Mouse (Mus musculus) kidney, postnatal 10 days (tissue): ENCODE data around the gene Prok2.

Source experiments
- DNase-seq: peaks from one replicate; pipeline ENCODE4 v3.0.0; 2021; ENCODE audit warnings: mixed read lengths

Gene Prok2

DNA sequence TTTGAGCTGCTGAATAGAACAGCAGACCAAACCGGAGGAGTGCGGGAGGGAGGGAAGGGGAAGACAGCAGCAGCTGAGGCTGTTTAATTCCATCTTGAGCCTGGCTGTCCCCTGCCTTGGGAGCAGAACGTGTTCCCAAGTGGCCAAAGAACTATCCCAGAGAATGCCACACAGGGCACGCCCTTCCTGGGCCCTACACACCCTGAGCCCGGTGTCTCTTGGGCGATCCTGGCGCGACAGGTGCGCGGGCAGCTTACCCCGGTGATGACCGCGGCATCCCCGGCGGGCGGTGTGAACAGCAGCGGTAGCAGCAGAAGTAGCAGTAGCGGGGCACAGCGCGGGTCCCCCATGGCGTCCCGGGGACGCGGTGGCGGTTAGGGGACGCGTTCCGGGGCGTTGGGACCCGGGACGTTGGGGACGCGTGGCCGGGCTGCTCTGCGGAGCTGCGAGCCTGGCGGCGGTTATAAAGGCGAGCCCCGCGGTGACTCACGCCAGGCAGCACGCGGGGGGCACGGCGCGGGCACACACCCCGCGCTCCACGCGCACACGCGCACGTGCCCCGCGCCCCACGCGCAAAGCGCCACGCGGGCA, at the start of gene Prok2:
Gene Prok2 (minus strand): TSS at position 422 of the 591 bp plus-strand sequence.
- DNase-seq: peak; percentile 23

DNA sequence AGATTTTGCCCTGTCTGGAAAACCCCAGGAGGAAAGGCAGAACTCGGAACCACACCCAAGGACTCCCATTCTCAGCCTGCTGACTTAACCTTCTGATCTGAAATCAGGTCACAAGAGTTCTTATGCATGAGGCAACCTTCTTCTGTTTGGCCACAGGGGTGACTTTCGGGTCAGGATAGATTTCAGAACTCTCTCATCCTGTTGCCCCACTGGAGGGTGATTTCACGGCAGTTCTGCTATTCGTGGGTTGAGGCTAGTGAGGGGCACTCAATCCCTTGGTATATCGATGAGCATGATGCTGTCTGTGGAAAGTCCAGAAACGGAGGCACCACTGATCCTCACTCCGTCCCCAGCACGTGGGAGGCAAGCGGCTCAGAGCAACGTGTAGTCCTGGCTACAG, 48.5 kb upstream of the Prok2 start:
- no peak for DNase-seq

- DNase-seq: no peak
These were observed 42.3 kb upstream of the Prok2 start for GRCm38 (mm10) chr6:99768495-99768894.

DNA sequence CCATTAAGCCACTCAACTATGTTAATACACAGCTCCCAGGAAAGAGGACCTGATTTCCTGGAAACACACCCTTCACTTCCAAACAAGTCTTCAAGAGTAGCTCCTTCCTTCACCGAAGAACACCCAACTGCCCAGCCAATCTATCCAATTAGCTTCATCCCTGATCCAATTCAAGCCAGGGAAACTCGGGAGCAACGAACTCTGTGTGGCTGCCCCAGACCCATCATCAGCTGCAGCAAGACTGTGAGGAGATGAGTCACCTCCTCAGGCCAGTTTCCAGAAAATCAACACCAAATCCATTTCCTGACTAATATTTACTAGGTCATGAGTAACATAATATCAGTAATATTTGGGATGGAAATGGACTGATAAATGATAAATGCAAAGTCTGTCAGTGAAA, 38.7 kb upstream of the Prok2 start:
- DNase-seq: no peak

GRCm38 (mm10) chr6:99762069-99762985, 36.1 kb upstream of the Prok2 start:
- DNase-seq: no peak

- no peak for DNase-seq
These were observed 29.9 kb upstream of the Prok2 start for GRCm38 (mm10) chr6:99756105-99756504.

GRCm38 (mm10) chr6:99751308-99751707, 25.1 kb upstream of the Prok2 start:
- no peak for DNase-seq

DNA sequence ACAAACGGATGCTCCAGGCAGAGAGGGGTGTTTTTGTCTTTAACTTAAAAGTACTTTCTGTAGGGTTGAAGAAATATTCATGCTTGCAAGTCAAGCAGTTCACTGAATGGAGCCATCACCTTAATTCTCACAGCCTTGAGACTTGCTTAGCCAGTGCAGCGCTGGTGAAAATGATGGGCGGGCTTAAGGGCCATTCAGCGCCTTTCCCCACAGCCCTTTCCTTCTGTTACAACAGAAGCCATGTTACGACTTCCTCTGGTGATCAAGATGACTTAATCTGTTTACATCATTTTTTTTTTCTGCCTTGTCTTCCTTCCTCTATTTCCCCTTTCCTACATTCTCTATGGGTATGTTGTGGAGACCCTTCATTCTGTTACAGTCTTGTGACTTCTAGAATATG, 20.1 kb upstream of the Prok2 start:
- DNase-seq: no peak

DNA sequence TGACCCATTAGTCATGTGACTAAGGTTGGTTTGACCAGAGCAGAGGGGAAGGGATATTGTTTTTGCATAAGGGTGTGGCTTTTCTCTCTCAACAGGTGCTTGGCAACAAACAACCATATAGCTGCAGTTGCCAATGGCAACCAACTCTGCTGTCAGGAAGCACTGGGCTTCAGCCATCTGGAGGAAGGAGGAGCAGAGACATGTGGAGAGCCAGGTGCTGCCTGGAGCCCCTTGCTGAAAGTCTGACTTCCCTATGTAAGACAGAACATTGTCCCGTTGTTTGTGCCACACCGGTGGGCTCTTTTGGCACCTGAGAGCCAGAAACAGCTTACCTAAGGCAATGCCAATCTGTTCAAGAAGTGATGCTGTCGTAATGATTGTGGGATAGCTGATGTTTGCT, 16.7 kb upstream of the Prok2 start:
- DNase-seq: no peak

- DNase-seq: peak; percentile 20
These were observed 8.5 kb upstream of the Prok2 start for GRCm38 (mm10) chr6:99734666-99735065.

- no peak for DNase-seq
These were observed 6.5 kb upstream of the Prok2 start for GRCm38 (mm10) chr6:99732673-99733072.

DNA sequence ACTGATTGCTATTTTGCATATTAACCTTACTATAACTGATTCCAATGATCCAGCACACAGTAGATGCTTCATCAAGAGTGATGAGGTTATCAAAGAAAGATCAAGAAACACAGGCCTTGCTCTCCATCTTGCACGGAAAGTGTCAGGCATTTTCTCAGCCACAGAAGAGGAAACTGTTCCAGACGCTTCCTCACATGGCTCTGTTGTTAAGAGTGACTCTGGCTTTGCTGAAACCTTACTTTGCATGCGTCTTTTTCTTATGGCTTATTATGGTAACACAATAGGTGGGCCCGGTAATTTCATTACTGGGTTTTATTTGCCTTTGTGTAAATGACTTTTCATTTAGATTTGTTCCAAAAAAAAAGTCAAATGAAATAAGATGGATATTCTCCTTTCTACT, 5.7 kb upstream of the Prok2 start:
- DNase-seq: no peak

GRCm38 (mm10) chr6:99729853-99730252, 3.7 kb upstream of the Prok2 start:
- DNase-seq: no peak

DNA sequence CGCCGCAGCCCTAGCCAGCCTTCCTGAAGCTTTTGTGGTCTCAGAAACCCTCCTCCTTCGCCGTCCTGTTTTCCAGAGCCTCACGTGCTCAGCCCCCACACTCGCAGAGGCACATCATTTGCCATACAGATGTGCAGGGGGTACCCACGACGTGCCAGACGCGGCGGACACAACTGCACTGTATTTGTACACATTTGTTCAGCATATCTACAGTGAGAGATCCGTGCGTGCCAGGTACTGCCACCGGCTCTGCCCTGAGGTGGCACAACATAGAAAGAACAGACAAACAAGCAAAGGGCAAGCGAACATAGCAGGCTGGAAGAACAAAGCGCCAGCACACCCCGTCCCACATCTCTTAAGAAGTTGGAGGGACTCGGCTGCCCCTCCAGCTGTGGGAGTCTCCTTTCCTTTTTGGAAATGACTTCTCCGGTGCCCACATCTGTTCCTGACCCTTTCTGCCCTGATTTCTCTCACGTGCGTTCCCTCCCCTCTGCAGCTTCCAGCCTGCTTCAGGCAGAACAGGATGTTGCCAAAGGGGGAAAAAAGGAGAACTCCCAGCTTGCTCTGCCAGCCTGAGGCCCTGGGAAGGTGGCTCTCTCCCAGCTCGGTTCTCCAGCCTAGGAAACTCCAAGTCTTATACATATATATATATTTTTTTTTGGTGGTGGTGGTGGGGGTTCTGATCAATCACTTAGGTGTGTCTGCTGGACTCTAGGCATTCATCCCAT, 548 bp upstream of the Prok2 start:
- peak; percentile 7 for DNase-seq

DNA sequence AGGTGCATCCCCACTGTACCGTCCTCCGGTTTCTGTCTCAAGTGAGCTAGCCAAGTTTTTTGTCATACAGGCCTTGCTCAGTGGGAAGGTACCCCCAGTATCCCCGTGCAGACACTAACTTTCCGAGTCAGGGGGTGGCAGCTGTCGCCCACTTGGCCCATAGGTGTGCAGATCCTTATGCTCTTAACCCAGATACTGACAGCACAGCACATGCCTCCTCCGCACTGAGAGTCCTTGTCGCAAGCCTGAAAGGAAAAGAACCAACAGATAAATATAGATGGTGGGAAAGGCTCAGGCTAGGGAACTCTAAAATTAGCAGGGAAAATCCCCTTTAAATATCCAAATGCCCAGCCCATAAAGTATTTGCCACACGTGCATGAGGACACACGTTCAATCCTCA, 3.8 kb downstream of the Prok2 start:
- DNase-seq: no peak

DNA sequence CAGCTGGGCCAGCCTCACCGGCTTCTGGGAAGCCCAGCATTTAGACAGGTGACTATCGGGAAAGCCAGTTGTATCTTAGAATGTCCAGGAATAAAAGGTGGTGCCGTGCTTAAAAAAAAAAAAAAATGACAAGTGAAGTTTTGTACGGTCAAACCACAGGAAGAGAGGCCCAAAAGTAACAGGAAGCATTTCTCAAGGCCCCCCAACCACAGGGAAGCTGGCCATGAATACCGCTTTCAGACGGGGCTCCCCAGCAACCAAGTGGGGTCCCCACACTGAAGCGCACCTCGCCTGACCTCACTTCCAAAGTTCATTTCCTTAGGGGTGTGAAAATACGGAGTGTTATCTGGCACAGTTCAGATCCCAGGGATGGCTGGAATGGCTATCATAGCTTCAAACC, 5.2 kb downstream of the Prok2 start:
- no peak for DNase-seq

DNA sequence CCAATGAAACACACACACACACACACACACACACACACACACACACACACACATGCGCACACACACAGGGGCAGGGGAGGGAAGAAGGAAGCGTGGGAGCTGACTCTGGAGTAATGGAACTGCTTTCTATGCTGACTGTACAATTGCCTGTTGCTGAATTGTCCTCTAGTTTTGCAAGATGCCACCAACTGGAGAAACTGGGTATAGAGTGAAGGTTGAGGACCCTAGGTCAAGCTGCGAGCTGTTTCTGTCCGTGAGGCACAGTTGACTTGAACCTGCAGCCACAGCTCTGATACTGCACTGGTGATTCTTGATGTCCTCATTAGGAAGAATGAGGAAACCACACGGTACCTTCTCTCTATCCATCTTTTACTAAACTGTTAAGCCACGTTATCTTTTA, 10.3 kb downstream of the Prok2 start:
- DNase-seq: no peak

DNA sequence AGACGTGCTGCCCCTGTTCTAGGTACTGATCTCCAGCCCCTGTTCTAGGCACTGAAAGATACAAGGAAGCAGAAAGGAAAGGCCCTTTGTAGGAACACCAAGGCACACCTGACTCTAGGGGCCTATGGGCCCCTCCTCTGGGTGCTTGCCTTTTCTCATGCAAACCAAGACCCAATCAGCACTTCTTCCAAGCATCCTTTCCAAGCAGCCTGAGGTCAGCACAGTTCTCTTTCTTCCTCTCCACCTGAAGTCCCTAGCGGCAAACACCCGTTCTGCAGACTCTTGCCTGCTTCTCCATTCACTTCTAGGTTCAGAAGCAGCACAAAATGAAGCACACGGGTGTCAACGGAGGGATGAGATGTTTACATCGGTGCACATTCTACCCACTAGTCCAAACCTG, 11.0 kb downstream of the Prok2 start:
- DNase-seq: no peak

DNA sequence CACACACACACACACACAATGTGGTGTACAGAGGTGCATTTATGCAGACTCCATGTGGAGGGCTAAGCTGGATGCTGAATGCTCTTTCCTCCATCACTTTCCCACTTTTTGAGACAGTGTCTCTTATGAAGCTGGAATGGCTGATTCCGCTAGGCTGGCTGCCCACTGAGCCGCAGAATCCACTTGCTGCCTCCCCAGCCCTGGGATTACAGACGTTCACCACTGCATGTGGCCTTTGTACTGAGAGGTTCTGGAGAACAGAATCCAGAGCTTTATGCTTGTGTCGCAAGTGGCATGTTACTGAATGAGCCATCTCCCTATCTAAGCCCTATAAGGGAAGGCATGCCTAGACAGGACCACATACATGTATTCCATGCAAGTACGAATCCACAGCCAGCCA, 12.9 kb downstream of the Prok2 start:
- DNase-seq: no peak

DNA sequence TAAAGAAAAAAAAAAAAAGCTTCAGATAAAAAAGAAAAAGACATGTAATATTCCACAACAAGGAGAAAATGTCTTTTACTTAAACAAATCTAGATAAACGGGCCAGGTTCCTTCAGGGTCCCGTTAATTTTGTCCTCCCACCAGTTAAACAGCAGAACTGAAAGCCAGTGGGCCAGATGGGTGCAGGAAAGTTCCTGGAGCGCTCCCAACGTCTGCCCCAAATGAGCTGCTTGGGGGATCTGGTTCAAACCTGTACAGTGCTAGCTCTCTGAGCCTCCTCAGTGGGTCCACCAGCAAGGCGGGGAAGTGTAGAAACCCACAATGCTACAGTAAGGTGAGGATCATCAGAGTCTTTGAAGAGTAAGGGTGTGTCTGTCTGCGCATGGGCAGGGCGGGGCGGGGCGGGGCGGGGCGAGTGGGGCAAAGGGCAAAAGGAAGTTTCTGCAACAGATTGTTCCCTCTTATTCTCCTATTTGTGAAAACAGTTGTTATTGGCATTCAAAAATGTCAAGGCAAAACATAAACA, 14.6 kb downstream of the Prok2 start:
- no peak for DNase-seq

DNA sequence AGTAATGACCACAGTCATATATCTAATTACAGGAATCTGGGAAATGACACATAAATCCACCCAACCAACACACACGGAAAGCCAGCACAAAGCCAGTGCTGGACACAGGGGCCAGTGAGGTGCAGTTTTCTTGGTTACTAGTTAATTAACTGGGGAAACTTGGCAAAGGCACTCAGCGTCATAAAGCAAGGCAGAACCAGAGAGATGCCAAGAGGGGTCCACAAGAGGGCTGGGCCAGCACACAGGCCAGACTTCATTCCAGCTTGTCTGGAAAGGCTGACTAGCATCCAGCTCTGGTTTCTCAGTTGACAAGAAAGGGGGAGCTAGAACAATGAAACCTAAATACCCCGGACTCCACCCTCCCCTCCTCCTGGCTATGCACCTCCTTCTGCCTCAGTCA, 25.7 kb downstream of the Prok2 start:
- peak; percentile 28 for DNase-seq

DNA sequence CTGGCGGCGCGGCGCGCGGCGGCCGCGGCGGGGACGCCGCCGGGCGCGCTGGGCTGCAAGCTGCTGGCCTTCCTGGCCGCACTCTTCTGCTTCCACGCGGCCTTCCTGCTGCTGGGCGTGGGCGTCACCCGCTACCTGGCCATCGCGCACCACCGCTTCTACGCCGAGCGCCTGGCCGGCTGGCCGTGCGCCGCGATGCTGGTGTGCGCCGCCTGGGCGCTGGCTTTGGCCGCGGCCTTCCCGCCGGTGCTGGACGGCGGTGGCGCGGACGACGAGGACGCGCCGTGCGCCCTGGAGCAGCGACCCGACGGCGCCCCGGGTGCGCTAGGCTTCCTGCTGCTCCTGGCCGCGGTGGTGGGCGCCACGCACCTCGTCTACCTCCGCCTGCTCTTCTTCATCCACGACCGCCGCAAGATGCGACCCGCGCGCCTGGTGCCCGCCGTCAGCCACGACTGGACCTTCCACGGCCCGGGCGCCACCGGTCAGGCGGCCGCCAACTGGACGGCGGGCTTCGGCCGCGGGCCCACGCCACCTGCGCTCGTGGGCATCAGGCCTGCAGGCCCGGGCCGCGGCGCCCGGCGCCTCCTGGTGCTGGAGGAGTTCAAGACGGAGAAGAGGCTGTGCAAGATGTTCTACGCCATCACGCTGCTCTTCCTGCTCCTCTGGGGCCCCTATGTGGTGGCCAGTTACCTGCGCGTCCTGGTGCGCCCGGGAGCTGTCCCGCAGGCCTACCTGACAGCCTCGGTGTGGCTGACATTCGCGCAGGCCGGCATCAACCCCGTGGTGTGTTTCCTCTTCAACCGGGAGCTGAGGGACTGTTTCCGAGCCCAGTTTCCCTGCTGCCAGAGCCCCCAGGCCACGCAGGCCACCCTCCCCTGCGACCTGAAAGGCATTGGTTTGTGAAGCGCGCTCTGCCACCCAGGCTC, 33.0 kb downstream of the Prok2 start:
- DNase-seq: peak; percentile 45
